Mouse (Mus musculus): Measurements from ENCODE around the gene Dnpep. TPM values are rescaled to one million over a fixed set of nuclear protein-coding genes. Genes with fewer than 3 reads are reported as not detected.

Gene Dnpep
- polyA plus RNA-seq, 1 experiment from 2014 or later = 117 TPM

Other genes with a start within 250 kb of the Dnpep start
- gene Nhej1, start 192.8 kb downstream of the Dnpep start, polyA plus RNA-seq (2015; fragmentation: Nextera tagmentation; extraction: Ambion mirVana) = 10.7 and 10.9 TPM in 2 replicates
- 0.19 and 0.35 TPM in 2 replicates for gene Slc23a3, start 184.1 kb downstream of the Dnpep start, polyA plus RNA-seq (2015; fragmentation: Nextera tagmentation; extraction: Ambion mirVana)
- gene Cnppd1, start 175.3 kb downstream of the Dnpep start, polyA plus RNA-seq (2015; fragmentation: Nextera tagmentation; extraction: Ambion mirVana) = 43.8 and 46.8 TPM in 2 replicates
- 41.5 and 47.3 TPM in 2 replicates for gene Retreg2, start 175.2 kb downstream of the Dnpep start, polyA plus RNA-seq (2015; fragmentation: Nextera tagmentation; extraction: Ambion mirVana)
- 44.4 and 48.6 TPM in 2 replicates for gene Zfand2b, start 149.3 kb downstream of the Dnpep start, polyA plus RNA-seq (2015; fragmentation: Nextera tagmentation; extraction: Ambion mirVana)
- gene Abcb6, start 137.6 kb downstream of the Dnpep start, polyA plus RNA-seq (2015; fragmentation: Nextera tagmentation; extraction: Ambion mirVana) = 28.3 and 29.5 TPM in 2 replicates
- gene Ankzf1, start 125.8 kb downstream of the Dnpep start, polyA plus RNA-seq (2015; fragmentation: Nextera tagmentation; extraction: Ambion mirVana) = 28.0 and 30.7 TPM in 2 replicates
- 33.9 TPM in 2 replicates for gene Atg9a, start 125.8 kb downstream of the Dnpep start, polyA plus RNA-seq (2015; fragmentation: Nextera tagmentation; extraction: Ambion mirVana)
- 16.7 and 19.0 TPM in 2 replicates for gene Glb1l, start 107.2 kb downstream of the Dnpep start, polyA plus RNA-seq (2015; fragmentation: Nextera tagmentation; extraction: Ambion mirVana)
- gene Stk16, start 107.2 kb downstream of the Dnpep start, polyA plus RNA-seq (2015; fragmentation: Nextera tagmentation; extraction: Ambion mirVana) = 119 TPM in 2 replicates
- 124 and 168 TPM in 2 replicates for gene Tuba4a, start 98.1 kb downstream of the Dnpep start, polyA plus RNA-seq (2015; fragmentation: Nextera tagmentation; extraction: Ambion mirVana)
- gene A630095N17Rik, start 85.9 kb downstream of the Dnpep start, polyA plus RNA-seq (2015; fragmentation: Nextera tagmentation; extraction: Ambion mirVana) = not detected in 2 replicates
- 44.5 and 49.5 TPM in 2 replicates for gene Dnajb2, start 81.6 kb downstream of the Dnpep start, polyA plus RNA-seq (2015; fragmentation: Nextera tagmentation; extraction: Ambion mirVana)
- 0.12 and 0.14 TPM in 2 replicates for gene Ptprn, start 53.5 kb downstream of the Dnpep start, polyA plus RNA-seq (2015; fragmentation: Nextera tagmentation; extraction: Ambion mirVana)
- 0.35 TPM in 1 of 2 replicates, not detected in the other for gene Resp18, start 39.6 kb downstream of the Dnpep start, polyA plus RNA-seq (2015; fragmentation: Nextera tagmentation; extraction: Ambion mirVana)
- gene Des, start 42.3 kb upstream of the Dnpep start, polyA plus RNA-seq (2015; fragmentation: Nextera tagmentation; extraction: Ambion mirVana) = 74.4 and 227 TPM in 2 replicates
- gene Speg, start 57.3 kb upstream of the Dnpep start, polyA plus RNA-seq (2015; fragmentation: Nextera tagmentation; extraction: Ambion mirVana) = 15.4 and 16.3 TPM in 2 replicates
- gene Gmppa, start 117.9 kb upstream of the Dnpep start, polyA plus RNA-seq (2015; fragmentation: Nextera tagmentation; extraction: Ambion mirVana) = 94.6 and 97.0 TPM in 2 replicates
- 0.14 TPM in 2 replicates for gene Asic4, start 132.4 kb upstream of the Dnpep start, polyA plus RNA-seq (2015; fragmentation: Nextera tagmentation; extraction: Ambion mirVana)
- gene Chpf, start 161.3 kb upstream of the Dnpep start, polyA plus RNA-seq (2015; fragmentation: Nextera tagmentation; extraction: Ambion mirVana) = 51.7 and 58.8 TPM in 2 replicates
- 0.74 and 0.79 TPM in 2 replicates for gene Tmem198, start 161.5 kb upstream of the Dnpep start, polyA plus RNA-seq (2015; fragmentation: Nextera tagmentation; extraction: Ambion mirVana)
- gene Obsl1, start 188.5 kb upstream of the Dnpep start, polyA plus RNA-seq (2015; fragmentation: Nextera tagmentation; extraction: Ambion mirVana) = 83.7 and 90.9 TPM in 2 replicates
- 11.2 and 12.2 TPM in 2 replicates for gene Inha, start 189.1 kb upstream of the Dnpep start, polyA plus RNA-seq (2015; fragmentation: Nextera tagmentation; extraction: Ambion mirVana)
- 19.9 and 20.2 TPM in 2 replicates for gene Stk11ip, start 203.5 kb upstream of the Dnpep start, polyA plus RNA-seq (2015; fragmentation: Nextera tagmentation; extraction: Ambion mirVana)
- 24.1 and 24.8 TPM in 2 replicates for gene Slc4a3, start 228.3 kb upstream of the Dnpep start, polyA plus RNA-seq (2015; fragmentation: Nextera tagmentation; extraction: Ambion mirVana)

Data from limb, embryonic 15.5 days (tissue).